Mouse (Mus musculus) forebrain, postnatal 0 days (tissue): ENCODE measurements around the gene Gigyf2. TPM values are rescaled to one million over a fixed set of nuclear protein-coding genes. Genes with fewer than 3 reads are reported as not detected.

Experiments used
- ATAC-seq: fragments of 200-750 bp; cut with Nextera tagmentation; 2 replicates; pipeline ENCODE4 v1.8.0; 2017; ENCODE audit warnings: mild to moderate bottlenecking, moderate library complexity
- DNase-seq: peaks from one replicate; pipeline ENCODE4 v3.0.0-alpha.2; 2015
- H3K27ac ChIP-seq: fragments of 300-500 bp; sonication (generic); 2 replicates; pipeline ENCODE4 v1.5.1; 2014; ENCODE audit warnings: low read depth, mild to moderate bottlenecking, antibody characterized with exemption, low read length, moderate library complexity, mixed read lengths
- H3K27me3 ChIP-seq: fragments of 300-500 bp; sonication (generic); 2 replicates; pipeline ENCODE4 v1.6.1; 2014; ENCODE audit warnings: mild to moderate bottlenecking, low read length, mixed read lengths; ENCODE audit not compliant: insufficient read depth
- H3K36me3 ChIP-seq: fragments of 300-500 bp; sonication (generic); 2 replicates; pipeline ENCODE4 v1.6.1; 2014; ENCODE audit warnings: mild to moderate bottlenecking, moderate library complexity; ENCODE audit not compliant: insufficient read depth
- H3K4me1 ChIP-seq: fragments of 300-500 bp; sonication (generic); 2 replicates; pipeline ENCODE4 v1.6.1; 2014; ENCODE audit warnings: antibody characterized with exemption; ENCODE audit not compliant: insufficient read depth
- H3K4me2 ChIP-seq: fragments of 300-500 bp; sonication (generic); 2 replicates; pipeline ENCODE4 v1.6.1; 2014; ENCODE audit warnings: low read depth, mild to moderate bottlenecking, moderate library complexity
- H3K4me3 ChIP-seq: fragments of 300-500 bp; sonication (generic); 2 replicates; pipeline ENCODE4 v1.5.1; 2014; ENCODE audit warnings: low read depth, low read length, mixed read lengths
- H3K9ac ChIP-seq: fragments of 300-500 bp; sonication (generic); 2 replicates; pipeline ENCODE4 v1.6.1; 2014; ENCODE audit warnings: mild to moderate bottlenecking
- H3K9me3 ChIP-seq: fragments of 300-500 bp; sonication (generic); 2 replicates; pipeline ENCODE4 v1.6.1; 2016; ENCODE audit warnings: low read length
- CTCF ChIP-seq: sonication (generic); IDR thresholded peaks from 2 replicates; pipeline ENCODE4 v1.5.1; 2016; ENCODE audit warnings: antibody characterized with exemption, control low read depth, low read depth
- WGBS: fragments of 180-500 bp; shearing (Covaris S2); extraction: QIAGEN DNeasy Blood & Tissue Kit; methylation state at CpG from one replicate; pipeline ENCODE4 v1.1.7; 2014; 5-methylcytosine and 5-hydroxymethylcytosine counted together
- polyA plus RNA-seq: library from polyadenylated mRNA; unstranded; fragments of >200 nt; fragmentation: Nextera tagmentation; extraction: Ambion mirVana; gene quantifications from 2 replicates; pipeline ENCODE4 v1.2.1, GENCODE M21; 2015
- total RNA-seq: library from RNA; depleted of rRNA; stranded (reverse); fragments of >200 nt; gene quantifications from 2 replicates; pipeline ENCODE4 v1.2.3, GENCODE M21; 2014

The Gigyf2 gene
- total and polyA plus RNA-seq, 2 experiments from 2014 or later, result 44.3 to 69.0 TPM

DNA sequence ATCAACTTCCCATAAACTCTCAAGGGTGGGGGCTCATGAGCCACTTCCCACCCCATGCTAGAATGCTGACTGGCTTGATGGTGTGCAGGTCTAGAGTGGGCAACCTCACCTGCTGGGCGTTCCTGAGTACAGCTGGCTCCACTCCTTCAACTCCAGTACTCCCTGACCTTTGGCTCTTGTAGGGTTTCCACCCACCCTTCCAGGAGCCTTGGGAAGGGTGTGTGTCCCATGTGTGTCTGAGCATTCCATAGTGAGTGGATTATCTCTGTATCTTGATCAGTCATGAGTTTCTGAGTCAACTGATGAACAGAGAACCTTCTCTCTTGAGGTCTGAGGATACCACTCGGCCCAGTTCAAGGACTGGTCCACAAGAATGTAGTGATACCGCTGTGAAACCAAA lies 17.8 kb upstream of the Gigyf2 start:
- Histone ChIP-seq H3K27me3 (no peaks in the 10 kb centered on the region), H3K4me2 (no peak overlapping the region), H3K4me3 (no peak overlapping the region), H3K4me1 (no peaks in the 10 kb centered on the region), H3K9me3 (no peaks in the 10 kb centered on the region), H3K9ac (no peak overlapping the region), H3K36me3 (no peaks in the 10 kb centered on the region), H3K27ac (no peak overlapping the region)
- DNase-seq (no peak), ATAC-seq (no peak)
- 87% methylated on average over 3 of the region's 3 CpGs for WGBS
- TF ChIP-seq CTCF, result no peak

DNA sequence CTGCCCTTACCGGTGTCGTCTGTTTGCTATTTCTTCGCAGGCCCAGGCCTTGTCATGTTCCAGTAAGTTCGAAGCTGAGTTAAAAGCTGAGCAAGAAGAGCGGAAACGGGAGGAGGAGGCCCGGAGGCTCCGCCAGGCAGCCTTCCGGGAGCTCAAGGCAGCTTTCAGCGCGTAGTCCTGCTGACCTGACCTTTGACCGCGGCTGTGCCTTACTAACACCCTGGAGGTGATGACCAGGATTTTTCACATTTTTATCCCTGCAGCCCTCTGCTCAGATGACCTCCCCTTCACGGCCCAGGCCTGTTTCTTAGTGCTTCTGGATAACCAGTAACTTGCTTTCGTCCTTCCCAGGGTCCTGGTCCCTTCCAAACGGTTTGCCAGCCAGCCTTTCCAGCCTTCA lies 17.2 kb upstream of the Gigyf2 start:
- Histone ChIP-seq H3K9ac (no peak overlapping the region), H3K4me2 (no peak overlapping the region), H3K4me1 (no peaks in the 10 kb centered on the region), H3K4me3 (no peak overlapping the region), H3K27ac (no peak overlapping the region), H3K9me3 (no peaks in the 10 kb centered on the region), H3K27me3 (no peaks in the 10 kb centered on the region), H3K36me3 (no peaks in the 10 kb centered on the region)
- 90% methylated on average over 16 of the region's 16 CpGs for WGBS
- DNase-seq (no peak), ATAC-seq (no peak)
- no peak for TF ChIP-seq CTCF

DNA sequence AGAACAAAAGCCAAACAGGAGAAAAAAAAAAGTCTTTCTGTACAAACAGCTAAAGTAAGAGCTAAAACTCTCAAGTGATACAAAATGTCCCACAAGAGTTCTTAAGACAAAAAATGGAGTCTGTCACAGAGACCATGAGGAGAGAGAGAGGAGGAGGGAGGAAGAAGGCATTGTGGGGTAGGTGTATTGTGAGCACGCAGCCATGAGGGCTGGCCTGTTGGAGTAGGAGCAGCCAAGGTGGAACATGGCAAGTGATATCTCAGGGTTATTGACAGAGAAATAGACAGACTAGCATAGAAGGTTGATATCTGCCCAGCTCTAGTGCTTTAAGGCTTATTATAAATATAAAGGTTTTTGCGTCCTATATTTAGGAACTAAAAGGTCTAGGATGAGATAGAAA lies 14.1 kb upstream of the Gigyf2 start:
- no peaks in the 10 kb centered on the region for H3K36me3 ChIP-seq

DNA sequence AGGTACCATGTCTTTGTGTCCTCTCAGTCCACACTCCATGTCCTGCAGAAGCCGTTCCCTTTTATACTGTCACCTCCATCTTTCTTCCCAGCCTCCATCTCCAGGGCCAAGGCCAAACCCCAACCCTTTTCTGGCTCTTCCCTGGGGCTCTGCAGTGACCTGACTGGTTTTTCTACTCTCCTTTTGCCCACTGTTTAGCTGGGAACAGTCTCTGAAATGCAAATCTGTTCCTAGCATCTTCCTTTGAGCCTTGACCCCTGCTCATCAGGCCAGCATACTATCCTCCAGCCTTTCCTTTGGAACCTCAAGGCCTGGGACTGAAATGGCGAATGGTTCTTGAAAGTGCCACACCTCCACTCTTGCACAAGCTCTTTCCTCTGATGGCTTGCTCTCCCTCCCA lies 13.7 kb upstream of the Gigyf2 start:
- Histone ChIP-seq H3K27me3 (no peaks in the 10 kb centered on the region), H3K4me3 (no peak overlapping the region), H3K9me3 (no peaks in the 10 kb centered on the region), H3K4me2 (no peak overlapping the region), H3K9ac (no peak overlapping the region), H3K27ac (no peak overlapping the region), H3K36me3 (no peaks in the 10 kb centered on the region), H3K4me1 (no peaks in the 10 kb centered on the region)
- DNase-seq (no peak), ATAC-seq (no peak)
- WGBS, result 93% methylated on average over 2 of the region's 2 CpGs
- no peak for TF ChIP-seq CTCF

More for the DNA sequence above, 14.1 kb upstream of the Gigyf2 start:
- no peak overlapping the region for H3K4me3 ChIP-seq
- no peaks in the 10 kb centered on the region for H3K4me1 ChIP-seq
- H3K27ac ChIP-seq, result no peak overlapping the region
- H3K9ac ChIP-seq, result no peak overlapping the region
- ATAC-seq, result no peak
- 95% methylated on average over 2 of the region's 2 CpGs for WGBS
- DNase-seq, result no peak
- no peak for TF ChIP-seq CTCF
- H3K9me3 ChIP-seq, result no peaks in the 10 kb centered on the region
- H3K27me3 ChIP-seq, result no peaks in the 10 kb centered on the region
- no peak overlapping the region for H3K4me2 ChIP-seq

DNA sequence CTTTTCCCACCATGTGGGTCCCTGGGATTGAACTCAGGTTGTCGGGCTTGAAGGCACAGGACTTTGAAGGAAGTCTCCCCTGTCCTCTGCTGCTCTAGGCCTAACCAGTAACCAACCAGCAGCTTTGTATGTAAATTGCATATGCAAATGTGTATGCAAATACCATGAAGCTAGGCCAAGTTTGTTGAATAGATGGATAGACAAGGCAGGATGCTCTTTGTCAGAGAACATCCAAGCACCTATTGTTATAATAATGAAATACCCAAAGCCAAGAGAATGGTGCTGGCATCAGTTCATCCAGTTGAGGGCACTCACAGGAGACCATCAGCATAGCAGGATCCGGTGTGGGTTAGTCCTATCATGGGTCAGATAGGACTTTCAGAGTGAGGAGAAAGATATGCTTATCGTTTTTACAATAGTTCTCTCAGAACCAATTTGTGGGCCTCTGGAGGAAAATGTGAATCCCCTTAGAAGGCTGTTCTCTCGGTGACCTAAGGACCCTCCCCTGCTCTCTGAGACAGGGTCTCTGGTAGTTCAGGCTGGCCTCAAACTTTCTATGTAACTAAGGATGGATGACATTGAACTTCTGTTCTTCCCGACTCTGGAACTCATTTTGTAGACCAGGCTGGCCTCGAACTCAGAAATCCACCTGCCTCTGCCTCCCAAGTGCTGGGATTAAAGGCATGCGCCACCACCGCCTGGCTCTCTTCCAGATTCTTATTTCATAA lies 12.8 kb upstream of the Gigyf2 start:
- ATAC-seq (no peak), DNase-seq (no peak)
- Histone ChIP-seq H3K9me3 (no peaks in the 10 kb centered on the region), H3K36me3 (no peaks in the 10 kb centered on the region), H3K4me2 (no peak overlapping the region), H3K4me3 (no peak overlapping the region), H3K27ac (no peak overlapping the region), H3K9ac (no peak overlapping the region), H3K27me3 (no peaks in the 10 kb centered on the region), H3K4me1 (no peaks in the 10 kb centered on the region)
- 87% methylated on average over 8 of the region's 8 CpGs for WGBS
- no peak for TF ChIP-seq CTCF

DNA sequence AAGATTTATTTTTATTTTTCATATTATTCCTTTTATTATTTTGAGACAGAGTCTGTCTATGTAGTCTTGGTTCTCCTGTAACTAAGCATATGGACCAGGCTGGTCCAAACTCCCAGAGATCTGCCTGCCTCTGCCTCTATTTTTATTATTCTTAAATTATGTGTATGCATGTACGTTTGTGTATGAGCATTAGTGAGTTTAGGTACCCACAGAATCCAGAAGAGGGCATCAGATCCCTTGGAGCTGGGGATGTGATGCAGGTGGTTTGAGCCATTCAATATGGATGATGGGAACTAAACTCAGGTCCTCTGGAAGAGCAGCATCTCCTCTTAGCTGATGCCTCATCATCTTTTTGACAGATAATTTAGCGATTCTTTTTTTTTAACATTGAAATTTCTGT lies 11.4 kb upstream of the Gigyf2 start:
- H3K4me3 ChIP-seq, result no peak overlapping the region
- no peak overlapping the region for H3K9ac ChIP-seq
- no peaks in the 10 kb centered on the region for H3K4me1 ChIP-seq
- H3K36me3 ChIP-seq, result no peaks in the 10 kb centered on the region
- 97% methylated on average over 2 of the region's 2 CpGs for WGBS
- no peaks in the 10 kb centered on the region for H3K27me3 ChIP-seq
- no peak overlapping the region for H3K27ac ChIP-seq
- no peak for ATAC-seq
- H3K4me2 ChIP-seq, result no peak overlapping the region
- no peak for TF ChIP-seq CTCF
- no peaks in the 10 kb centered on the region for H3K9me3 ChIP-seq
- no peak for DNase-seq

DNA sequence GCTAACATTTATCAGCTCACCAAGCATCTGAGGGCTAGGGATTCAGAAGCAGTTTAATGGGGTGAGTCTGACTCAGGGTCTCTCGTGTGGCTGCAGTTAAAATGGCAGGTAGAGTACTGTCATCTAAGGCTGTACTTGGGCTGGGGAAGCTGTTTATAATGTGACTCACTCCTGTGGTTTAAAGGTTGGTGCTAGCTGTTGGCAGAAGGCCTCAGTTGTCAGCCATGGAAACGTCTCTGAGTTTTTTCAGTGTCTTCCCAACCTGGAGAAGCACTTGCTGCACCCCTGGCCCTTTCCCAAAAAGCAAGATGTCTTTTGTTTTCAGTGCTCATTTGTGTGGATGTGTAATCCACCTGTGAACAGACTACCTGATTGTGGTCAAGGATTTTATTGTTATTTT lies 10.9 kb upstream of the Gigyf2 start:
- TF ChIP-seq CTCF, result no peak
- Histone ChIP-seq H3K27me3 (no peaks in the 10 kb centered on the region), H3K4me3 (no peak overlapping the region), H3K36me3 (no peaks in the 10 kb centered on the region), H3K4me1 (no peaks in the 10 kb centered on the region), H3K9ac (no peak overlapping the region), H3K4me2 (no peak overlapping the region), H3K9me3 (no peaks in the 10 kb centered on the region), H3K27ac (no peak overlapping the region)
- WGBS, result 62% methylated on average over 2 of the region's 2 CpGs
- DNase-seq (no peak), ATAC-seq (no peak)
